Mouse (Mus musculus): ENCODE measurements around the gene Plek2. TPM values are rescaled to one million over a fixed set of nuclear protein-coding genes. Genes with fewer than 3 reads are reported as not detected.
"Not testable (repeated sequence)": the region's sequence is repeated elsewhere in the genome, so short reads cannot be mapped to it uniquely, and the experiment has no call there.

Plek2 gene
- polyA plus RNA-seq (2015; fragmentation: Nextera tagmentation; extraction: Ambion mirVana): 2.7 and 3.0 TPM in 2 replicates

- peak; percentile 56 for DNase-seq (ENCODE audit: low spot score)
These were observed at the start of gene Plek2 for GRCm38 (mm10) chr12:78906707-78907162. Gene Plek2, minus strand, starts transcription at chr12:78906964.

- DNase-seq (ENCODE audit: low spot score): no peak
These were observed 49.6 kb upstream of the Plek2 start for GRCm38 (mm10) chr12:78956405-78956804.

- DNase-seq (ENCODE audit: low spot score): no peak
These were observed 45.7 kb upstream of the Plek2 start for GRCm38 (mm10) chr12:78952484-78952883.

- DNase-seq (ENCODE audit: low spot score): no peak
These were observed 45.3 kb upstream of the Plek2 start for GRCm38 (mm10) chr12:78952053-78952452.

- no peak for DNase-seq (ENCODE audit: low spot score)
These were observed 40.9 kb upstream of the Plek2 start for GRCm38 (mm10) chr12:78947661-78948060.

- DNase-seq (ENCODE audit: low spot score): peak; percentile 35
These were observed 40.4 kb upstream of the Plek2 start for GRCm38 (mm10) chr12:78947161-78947560.

GRCm38 (mm10) chr12:78942931-78943330 is 36.2 kb upstream of the Plek2 start:
- DNase-seq (ENCODE audit: low spot score): no peak

- no peak for DNase-seq (ENCODE audit: low spot score)
These were observed 33.3 kb upstream of the Plek2 start for GRCm38 (mm10) chr12:78940081-78940480.

GRCm38 (mm10) chr12:78939393-78940037 is 32.8 kb upstream of the Plek2 start:
- DNase-seq (ENCODE audit: low spot score): no peak

GRCm38 (mm10) chr12:78936494-78936893 is 29.7 kb upstream of the Plek2 start:
- DNase-seq (ENCODE audit: low spot score): no peak

- no peak for DNase-seq (ENCODE audit: low spot score)
These were observed 23.1 kb upstream of the Plek2 start for GRCm38 (mm10) chr12:78929900-78930299.

- DNase-seq (ENCODE audit: low spot score): no peak
These were observed 20.5 kb upstream of the Plek2 start for GRCm38 (mm10) chr12:78927287-78927686.

- DNase-seq (ENCODE audit: low spot score): no peak
These were observed 16.9 kb upstream of the Plek2 start for GRCm38 (mm10) chr12:78923539-78924189.

- DNase-seq (ENCODE audit: low spot score): not testable (repeated sequence)
These were observed 16.2 kb upstream of the Plek2 start for GRCm38 (mm10) chr12:78922977-78923376.

- DNase-seq (ENCODE audit: low spot score): no peak
These were observed 15.3 kb upstream of the Plek2 start for GRCm38 (mm10) chr12:78922058-78922457.

GRCm38 (mm10) chr12:78921421-78921820 is 14.7 kb upstream of the Plek2 start:
- DNase-seq (ENCODE audit: low spot score): no peak

GRCm38 (mm10) chr12:78919079-78919712 is 12.4 kb upstream of the Plek2 start:
- DNase-seq (ENCODE audit: low spot score): peak; percentile 85

GRCm38 (mm10) chr12:78918227-78919078 is 11.7 kb upstream of the Plek2 start:
- peak; percentile 88 for DNase-seq (ENCODE audit: low spot score)

GRCm38 (mm10) chr12:78916278-78916677 is 9.5 kb upstream of the Plek2 start:
- DNase-seq (ENCODE audit: low spot score): no peak

GRCm38 (mm10) chr12:78915561-78915960 is 8.8 kb upstream of the Plek2 start:
- no peak for DNase-seq (ENCODE audit: low spot score)

- DNase-seq (ENCODE audit: low spot score): no peak
These were observed 7.7 kb upstream of the Plek2 start for GRCm38 (mm10) chr12:78914458-78914857.

Data from thymus, postnatal 0 days (tissue).